Mouse (Mus musculus): ENCODE measurements at regions not wholly inside any gene's neighbourhood (a gene's known extent, or its start where the extent isn't known, plus 50 kb on each side); places are given as distances from the start of the nearest gene placed in this dataset.

GRCm38 (mm10) chr7:145082917-145083752 lies 124.8 kb downstream of the 1810010D01Rik start:
- WGBS = 82% methylated on average over 9 of the region's 9 CpGs

GRCm38 (mm10) chr7:145071996-145072790 lies 132.5 kb upstream of the Ccnd1 start:
- H3K4me1 ChIP-seq (ENCODE audit: insufficient read depth, low read length) = no peaks in the 10 kb centered on the region
- no peaks in the 10 kb centered on the region for H3K27me3 ChIP-seq (ENCODE audit: insufficient read depth, low read length)
- 92% methylated on average over 5 of the region's 5 CpGs for WGBS
- H3K27ac ChIP-seq = no peak overlapping the region
- no peak for TF ChIP-seq CTCF (IDR thresholded peaks at IDR 0.05; ENCODE audit: low read depth)
- no peak overlapping the region for H3K9ac ChIP-seq (replicated peaks; ENCODE audit: low read length)
- ATAC-seq (no peak), DNase-seq (ENCODE audit: low spot score) (no peak)
- no peaks in the 10 kb centered on the region for H3K36me3 ChIP-seq (ENCODE audit: insufficient read depth, low read length)
- H3K4me3 ChIP-seq (ENCODE audit: low read length) = no peak overlapping the region
- no peaks in the 10 kb centered on the region for H3K9me3 ChIP-seq (ENCODE audit: low read length)
- H3K4me2 ChIP-seq (ENCODE audit: low read depth, low read length) = no peak overlapping the region

More at GRCm38 (mm10) chr7:145082917-145083752, 124.8 kb downstream of the 1810010D01Rik start:
- H3K27me3 ChIP-seq (ENCODE audit: insufficient read depth, low read length) = no peaks in the 10 kb centered on the region
- H3K4me1 ChIP-seq (ENCODE audit: insufficient read depth, low read length) = no peaks in the 10 kb centered on the region
- H3K4me3 ChIP-seq (ENCODE audit: low read length) = no peak overlapping the region
- ATAC-seq (no peak), DNase-seq (ENCODE audit: low spot score) (no peak)
- H3K36me3 ChIP-seq (ENCODE audit: insufficient read depth, low read length) = no peaks in the 10 kb centered on the region
- no peak overlapping the region for H3K27ac ChIP-seq
- no peaks in the 10 kb centered on the region for H3K9me3 ChIP-seq (ENCODE audit: low read length)
- TF ChIP-seq CTCF (IDR thresholded peaks at IDR 0.05; ENCODE audit: low read depth) = no peak
- H3K9ac ChIP-seq (replicated peaks; ENCODE audit: low read length) = no peak overlapping the region
- no peak overlapping the region for H3K4me2 ChIP-seq (ENCODE audit: low read depth, low read length)

GRCm38 (mm10) chr7:145071533-145071932 lies 131.8 kb upstream of the Ccnd1 start:
- Histone ChIP-seq H3K36me3 (ENCODE audit: insufficient read depth, low read length) (no peaks in the 10 kb centered on the region), H3K4me3 (ENCODE audit: low read length) (no peak overlapping the region), H3K4me2 (ENCODE audit: low read depth, low read length) (no peak overlapping the region), H3K9ac (replicated peaks; ENCODE audit: low read length) (no peak overlapping the region), H3K27me3 (ENCODE audit: insufficient read depth, low read length) (no peaks in the 10 kb centered on the region), H3K9me3 (ENCODE audit: low read length) (no peaks in the 10 kb centered on the region), H3K4me1 (ENCODE audit: insufficient read depth, low read length) (no peaks in the 10 kb centered on the region), H3K27ac (no peak overlapping the region)
- 70% methylated on average over 2 of the region's 2 CpGs for WGBS
- DNase-seq (ENCODE audit: low spot score) (no peak), ATAC-seq (no peak)
- TF ChIP-seq CTCF (IDR thresholded peaks at IDR 0.05; ENCODE audit: low read depth) = no peak

- no peak overlapping the region for H3K9ac ChIP-seq (replicated peaks; ENCODE audit: low read length)
Measured at GRCm38 (mm10) chr7:145067366-145067765, 127.6 kb upstream of the Ccnd1 start.

GRCm38 (mm10) chr7:145056320-145056719 lies 116.6 kb upstream of the Ccnd1 start:
- no peaks in the 10 kb centered on the region for H3K36me3 ChIP-seq (ENCODE audit: insufficient read depth, low read length)
- peak; percentile 40; the same call in 1 of the 2 replicates for ATAC-seq
- H3K27ac ChIP-seq = no peak overlapping the region
- DNase-seq (ENCODE audit: low spot score) = peak; percentile 3
- H3K27me3 ChIP-seq (ENCODE audit: insufficient read depth, low read length) = no peaks in the 10 kb centered on the region
- no peaks in the 10 kb centered on the region for H3K9me3 ChIP-seq (ENCODE audit: low read length)
- H3K4me2 ChIP-seq (ENCODE audit: low read depth, low read length) = no peak overlapping the region
- H3K9ac ChIP-seq (replicated peaks; ENCODE audit: low read length) = no peak overlapping the region
- no peaks in the 10 kb centered on the region for H3K4me1 ChIP-seq (ENCODE audit: insufficient read depth, low read length)
- 50% methylated on average over 7 of the region's 7 CpGs for WGBS
- TF ChIP-seq CTCF (IDR thresholded peaks at IDR 0.05; ENCODE audit: low read depth) = no peak
- H3K4me3 ChIP-seq (ENCODE audit: low read length) = no peak overlapping the region

More at GRCm38 (mm10) chr7:145067366-145067765, 127.6 kb upstream of the Ccnd1 start:
- Histone ChIP-seq H3K4me1 (ENCODE audit: insufficient read depth, low read length) (no peaks in the 10 kb centered on the region), H3K27ac (no peak overlapping the region), H3K36me3 (ENCODE audit: insufficient read depth, low read length) (no peaks in the 10 kb centered on the region), H3K9me3 (ENCODE audit: low read length) (no peaks in the 10 kb centered on the region), H3K4me3 (ENCODE audit: low read length) (no peak overlapping the region), H3K4me2 (ENCODE audit: low read depth, low read length) (no peak overlapping the region), H3K27me3 (ENCODE audit: insufficient read depth, low read length) (no peaks in the 10 kb centered on the region)
- 52% methylated on average over 3 of the region's 3 CpGs for WGBS
- DNase-seq (ENCODE audit: low spot score) (no peak), ATAC-seq (no peak)
- no peak for TF ChIP-seq CTCF (IDR thresholded peaks at IDR 0.05; ENCODE audit: low read depth)

- ATAC-seq (no peak), DNase-seq (ENCODE audit: low spot score) (no peak)
- no peak overlapping the region for H3K27ac ChIP-seq
- no peaks in the 10 kb centered on the region for H3K36me3 ChIP-seq (ENCODE audit: insufficient read depth, low read length)
- no peak for TF ChIP-seq CTCF (IDR thresholded peaks at IDR 0.05; ENCODE audit: low read depth)
- H3K4me3 ChIP-seq (ENCODE audit: low read length) = no peak overlapping the region
- no peaks in the 10 kb centered on the region for H3K9me3 ChIP-seq (ENCODE audit: low read length)
- no peaks in the 10 kb centered on the region for H3K27me3 ChIP-seq (ENCODE audit: insufficient read depth, low read length)
- no peak overlapping the region for H3K9ac ChIP-seq (replicated peaks; ENCODE audit: low read length)
- H3K4me1 ChIP-seq (ENCODE audit: insufficient read depth, low read length) = no peaks in the 10 kb centered on the region
- no peak overlapping the region for H3K4me2 ChIP-seq (ENCODE audit: low read depth, low read length)
Measured at GRCm38 (mm10) chr7:145051616-145052015, 111.9 kb upstream of the Ccnd1 start.
